Mouse (Mus musculus): ENCODE results near the gene Srrt.

DNA sequence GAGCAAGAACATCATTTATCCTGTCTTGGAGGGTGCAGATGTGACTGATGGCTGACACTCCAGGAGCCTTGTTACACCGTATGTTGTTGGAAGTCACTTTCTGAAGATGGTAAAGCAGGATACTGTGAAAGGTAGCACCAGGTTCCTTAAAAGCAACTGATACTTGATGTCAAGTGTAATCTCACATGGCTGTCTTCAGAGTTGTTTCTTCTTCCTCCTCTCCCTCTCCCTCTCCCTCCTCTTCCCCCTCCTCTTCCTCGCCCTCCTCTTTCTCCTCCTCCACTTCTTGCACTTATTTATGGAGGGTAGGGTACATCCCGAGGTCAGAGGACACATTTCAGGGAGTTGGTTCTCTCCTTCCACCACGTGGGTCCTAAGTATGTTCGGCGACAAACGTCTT, 21.5 kb downstream of the Srrt start:
- no peak for TF ChIP-seq POLR2A (IDR thresholded peaks at IDR 0.05; ENCODE audit: control insufficient read depth, low read depth, low read length)
- TF ChIP-seq CTCF (IDR thresholded peaks at IDR 0.05; ENCODE audit: control insufficient read depth, insufficient read depth, insufficient replicate concordance, low read depth, low read length) = no peak
